Mouse (Mus musculus): Measurements from ENCODE around the gene Apba1.
A peak's percentile ranks its signal among the peaks of the same experiment; 100 is the strongest.

Apba1 gene

GRCm38 (mm10) chr19:23758554-23759321 is at the start of gene Apba1:
Gene Apba1, plus strand, starts transcription at chr19:23758887.
- no peak for DNase-seq (ENCODE audit: low spot score in 2 of 2)

GRCm38 (mm10) chr19:23746506-23746905 is 12.2 kb upstream of the Apba1 start:
- DNase-seq (ENCODE audit: low spot score in 2 of 2) = no peak

DNA sequence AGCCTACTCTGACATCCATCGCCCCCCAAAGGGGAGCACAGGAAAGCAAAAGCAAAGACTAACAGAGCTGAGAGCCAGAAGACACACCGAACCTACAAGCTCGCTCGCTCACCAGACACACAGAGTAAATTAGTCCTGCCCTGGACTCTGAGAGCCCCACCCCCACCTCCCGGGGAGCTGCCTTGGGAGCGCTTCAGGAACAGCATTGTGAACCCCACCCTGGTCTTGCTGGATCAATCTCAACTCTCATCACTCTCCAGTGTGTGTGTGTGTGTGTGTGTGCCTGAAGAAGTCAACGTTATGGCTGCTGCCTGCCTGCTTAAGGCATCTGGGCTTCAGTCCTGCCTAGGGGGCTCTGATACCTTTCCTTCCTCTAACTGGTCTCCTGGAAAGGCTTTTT is 1.7 kb upstream of the Apba1 start:
- DNase-seq (ENCODE audit: low spot score in 2 of 2) = peak; percentile 15 to 33

- DNase-seq (ENCODE audit: low spot score in 2 of 2) = peak; percentile 83 to 93
Observed at GRCm38 (mm10) chr19:23757961-23758553, 630 bp upstream of the Apba1 start.

DNA sequence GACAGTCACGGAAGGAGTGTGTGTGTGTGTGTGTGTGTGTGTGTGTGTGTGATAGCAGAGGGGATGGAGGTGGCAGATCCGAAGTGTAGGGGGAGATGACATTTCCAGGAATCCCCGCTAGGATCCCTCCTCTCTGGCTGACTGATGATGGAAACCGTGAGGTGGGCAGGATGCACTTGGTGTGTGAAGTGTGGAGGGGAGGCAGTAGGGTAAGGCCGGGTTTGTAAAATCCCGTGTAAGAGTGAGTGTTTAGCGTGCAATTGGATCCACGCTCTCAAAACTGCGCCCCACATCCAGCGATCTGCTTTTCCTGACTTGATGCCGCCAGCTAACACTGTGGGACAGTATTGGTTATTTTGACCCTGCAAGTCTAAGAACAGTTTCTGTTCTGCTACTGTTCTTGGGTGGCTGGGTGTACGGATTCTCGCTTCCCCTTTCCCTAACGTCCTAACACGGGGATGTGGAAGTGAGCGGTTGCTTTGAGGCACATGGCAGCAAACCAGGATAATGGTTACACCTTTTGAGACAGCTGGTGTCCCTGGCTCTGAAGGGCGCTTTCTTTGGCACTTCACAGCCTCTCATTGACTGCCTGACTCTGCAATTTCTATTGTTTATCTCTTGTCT is 747 bp downstream of the Apba1 start:
- peak; percentile 28 to 49 for DNase-seq (ENCODE audit: low spot score in 2 of 2)

DNA sequence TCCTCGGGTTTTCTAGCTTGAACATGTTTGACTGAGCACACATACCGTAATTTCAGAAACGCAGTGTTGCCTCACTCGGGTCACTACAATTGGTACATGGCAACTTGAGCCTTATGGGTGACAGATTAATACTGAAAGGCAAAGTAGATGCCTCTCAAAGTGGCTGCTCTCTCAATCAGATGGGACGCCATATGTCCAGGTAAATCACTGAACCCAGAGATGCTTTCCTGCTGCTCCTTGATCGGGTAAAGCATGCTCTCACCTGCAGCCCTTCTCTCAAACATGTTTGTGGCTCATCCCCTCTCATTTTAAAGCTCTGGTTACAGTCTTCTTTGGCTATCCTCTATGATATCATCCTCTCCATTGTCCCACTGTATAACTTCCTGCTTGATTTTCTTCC is 4.7 kb downstream of the Apba1 start:
- DNase-seq (ENCODE audit: low spot score in 2 of 2) = no peak

- no peak for DNase-seq (ENCODE audit: low spot score in 2 of 2)
Observed at GRCm38 (mm10) chr19:23764051-23764450, 5.4 kb downstream of the Apba1 start.

- no peak for DNase-seq (ENCODE audit: low spot score in 2 of 2)
Observed at GRCm38 (mm10) chr19:23768864-23769263, 10.2 kb downstream of the Apba1 start.

GRCm38 (mm10) chr19:23770494-23771423 is 12.1 kb downstream of the Apba1 start:
- DNase-seq (ENCODE audit: low spot score in 2 of 2) = no peak

DNA sequence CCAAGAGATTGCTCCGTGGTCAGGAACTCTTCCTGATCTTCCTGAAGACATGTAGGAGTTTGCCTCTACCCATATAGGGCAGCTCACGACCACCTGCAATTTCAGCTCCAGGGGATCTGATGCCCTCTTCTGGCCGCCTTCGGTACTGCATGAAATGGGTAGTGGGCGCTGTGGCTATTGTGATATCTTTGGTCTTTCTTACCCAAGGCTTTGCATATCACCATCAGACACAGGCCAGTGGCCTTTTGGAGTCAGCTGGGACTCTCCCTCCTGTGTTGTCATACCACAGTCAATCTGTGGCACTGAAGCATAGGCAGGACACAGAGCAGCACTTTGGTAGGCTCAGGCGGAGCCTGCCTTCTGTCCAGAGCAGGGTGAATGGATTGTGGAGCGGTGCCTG is 13.3 kb downstream of the Apba1 start:
- DNase-seq (ENCODE audit: low spot score in 2 of 2) = no peak

GRCm38 (mm10) chr19:23775356-23775755 is 16.7 kb downstream of the Apba1 start:
- DNase-seq (ENCODE audit: low spot score in 2 of 2) = no peak

GRCm38 (mm10) chr19:23779130-23779529 is 20.4 kb downstream of the Apba1 start:
- DNase-seq (ENCODE audit: low spot score in 2 of 2) = no peak

DNA sequence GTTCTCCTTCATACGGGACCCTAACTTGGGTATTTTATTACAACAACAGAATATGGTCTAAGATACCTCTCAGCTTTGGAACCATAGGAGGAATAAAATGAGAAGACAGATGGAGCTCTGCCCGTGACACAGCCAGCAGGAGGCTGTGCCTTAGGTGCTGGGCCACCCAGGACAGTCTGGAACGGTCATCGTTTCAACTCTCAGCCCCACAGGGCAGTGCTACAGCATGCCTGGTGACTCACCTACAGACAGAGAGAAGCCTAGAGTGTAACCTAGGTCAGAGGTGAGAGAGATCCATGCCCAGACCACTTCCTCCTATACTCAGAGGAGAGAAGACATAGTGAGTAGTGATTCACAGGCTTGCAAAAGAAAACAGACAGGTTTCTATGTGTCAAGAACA is 21.4 kb downstream of the Apba1 start:
- DNase-seq (ENCODE audit: low spot score in 2 of 2) = no peak

- no peak for DNase-seq (ENCODE audit: low spot score in 2 of 2)
Observed at GRCm38 (mm10) chr19:23781968-23782367, 23.3 kb downstream of the Apba1 start.

GRCm38 (mm10) chr19:23788420-23789132 is 29.9 kb downstream of the Apba1 start:
- DNase-seq (ENCODE audit: low spot score in 2 of 2) = no peak

GRCm38 (mm10) chr19:23791704-23792103 is 33.0 kb downstream of the Apba1 start:
- peak; percentile 35 to 38 for DNase-seq (ENCODE audit: low spot score in 2 of 2)

DNA sequence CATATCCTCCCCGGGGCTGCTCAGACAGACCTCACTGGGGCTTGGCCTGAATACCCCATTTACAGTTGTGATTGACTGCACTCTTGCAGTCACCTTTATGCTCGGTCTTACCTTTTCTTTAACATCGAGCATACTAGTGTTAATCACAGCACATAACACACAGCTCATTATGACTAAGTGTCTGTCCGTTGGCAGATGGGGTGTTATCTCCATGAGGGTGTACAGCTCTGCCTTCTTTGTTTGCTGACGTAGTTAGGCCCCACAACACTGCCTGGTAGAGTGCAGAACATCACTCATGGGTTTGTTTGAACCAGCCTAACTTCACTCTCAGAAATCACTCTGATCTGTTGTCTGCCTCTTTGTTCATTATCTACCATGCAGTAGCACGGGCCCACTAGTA is 33.9 kb downstream of the Apba1 start:
- DNase-seq (ENCODE audit: low spot score in 2 of 2) = no peak

DNA sequence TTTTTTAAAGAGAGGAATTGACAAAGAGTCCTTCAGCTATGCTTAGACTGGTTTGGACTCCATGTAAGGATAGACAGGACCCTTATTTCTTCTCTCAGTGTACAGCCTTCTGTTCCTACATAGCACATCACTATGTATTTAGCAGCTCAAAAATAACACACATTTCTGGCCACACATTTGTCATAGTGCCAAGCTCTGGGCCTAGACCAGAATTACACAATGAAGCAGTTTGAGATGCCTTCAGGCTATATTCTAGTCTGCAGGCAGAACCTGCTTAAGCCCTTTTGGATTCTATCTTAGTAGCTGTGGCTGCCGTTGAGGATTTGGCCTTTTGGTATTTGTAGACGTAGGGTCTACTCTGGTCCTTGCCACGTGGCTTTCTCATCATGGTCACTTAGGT is 35.8 kb downstream of the Apba1 start:
- no peak for DNase-seq (ENCODE audit: low spot score in 2 of 2)

- DNase-seq (ENCODE audit: low spot score in 2 of 2) = no peak
Observed at GRCm38 (mm10) chr19:23795156-23795555, 36.5 kb downstream of the Apba1 start.

GRCm38 (mm10) chr19:23801174-23801573 is 42.5 kb downstream of the Apba1 start:
- peak; percentile 84 to 87 for DNase-seq (ENCODE audit: low spot score in 2 of 2)

- peak; percentile 25 to 31 for DNase-seq (ENCODE audit: low spot score in 2 of 2)
Observed at GRCm38 (mm10) chr19:23803221-23803870, 44.7 kb downstream of the Apba1 start.
